Mouse (Mus musculus): Measurements from ENCODE around the gene Ppip5k2.

DNA sequence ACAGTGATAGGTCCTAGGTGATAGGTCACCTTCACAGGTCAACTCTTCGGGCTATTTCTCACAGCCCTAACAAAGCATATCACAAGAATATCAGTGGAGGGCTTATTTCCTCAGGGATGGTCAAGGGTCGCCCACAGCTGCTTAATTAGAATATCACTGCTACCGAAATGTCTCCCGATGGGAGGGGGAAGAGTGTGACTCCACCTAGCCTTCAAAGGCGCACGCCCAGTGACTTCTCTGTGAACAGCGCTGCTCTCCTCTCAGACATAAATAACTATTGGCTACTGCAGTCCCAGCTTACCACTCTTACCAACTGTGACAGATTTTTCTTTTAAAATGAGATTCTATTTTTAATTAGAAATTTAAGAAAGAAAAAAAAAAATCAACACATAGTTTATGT is 9.6 kb downstream of the Ppip5k2 start:
- no peak for TF ChIP-seq CTCF (IDR thresholded peaks at IDR 0.05; ENCODE audit: insufficient read depth, low read length)
- TF ChIP-seq POLR2A (IDR thresholded peaks at IDR 0.05; ENCODE audit: borderline replicate concordance, extremely low read depth, low read depth, low read length) = no peak

All from lung, adult 2 months (tissue).